Mouse (Mus musculus) cerebellum, postnatal 10 days (tissue): Measurements from ENCODE around the gene Tcp1.
"Not testable (repeated sequence)": the region's sequence is repeated elsewhere in the genome, so short reads cannot be mapped to it uniquely, and the experiment has no call there.

Source experiments
- DNase-seq, 2 experiments: peaks; one replicate each; pipeline ENCODE4 v3.0.0; 2021; ENCODE audit warnings: mixed read lengths in 2 of 2

Gene Tcp1

DNA sequence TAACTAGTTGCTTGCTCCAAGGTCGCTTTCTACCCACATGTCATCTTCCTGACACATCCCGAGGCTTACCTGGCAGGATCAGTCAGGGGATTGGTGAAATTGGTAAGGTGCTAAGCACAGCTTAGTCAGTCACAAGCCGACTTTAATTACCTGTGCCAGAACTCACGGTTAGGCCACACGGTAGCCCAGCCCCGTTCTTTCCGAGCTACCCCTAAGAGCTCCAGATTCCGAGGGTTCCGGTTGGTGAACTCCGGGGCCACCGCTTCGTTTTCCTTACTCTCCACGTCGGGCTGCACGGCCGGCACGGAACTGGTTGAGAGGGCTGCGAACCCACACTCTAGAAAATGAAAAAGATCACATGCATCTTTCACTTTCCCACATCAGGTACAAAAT, at the start of gene Tcp1:
Tcp1 (plus strand) TSS at position 214 of the 393 bp plus-strand sequence.
- DNase-seq, result peak in 1 of 2 experiments; percentile 51

DNA sequence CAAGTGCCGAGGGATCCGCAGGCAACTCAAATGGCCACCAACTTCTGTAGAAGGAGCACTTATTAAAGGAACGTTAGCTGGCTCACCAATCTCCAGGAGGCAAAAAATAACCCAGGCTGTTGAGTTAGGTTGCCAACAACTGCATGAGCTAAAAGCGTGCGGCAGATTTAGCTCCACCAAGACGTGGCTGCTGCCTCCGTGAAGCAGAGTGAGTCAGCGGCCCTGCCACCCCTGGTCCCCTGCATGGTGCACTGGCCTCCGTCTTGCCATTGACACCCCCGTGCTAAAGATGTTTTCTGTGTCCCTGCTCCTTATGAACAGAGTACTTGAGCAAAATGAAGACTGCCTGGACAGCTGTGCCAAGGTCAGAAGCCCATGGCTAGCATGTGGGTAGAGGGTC, 48.6 kb upstream of the Tcp1 start:
- DNase-seq, result no peak

DNA sequence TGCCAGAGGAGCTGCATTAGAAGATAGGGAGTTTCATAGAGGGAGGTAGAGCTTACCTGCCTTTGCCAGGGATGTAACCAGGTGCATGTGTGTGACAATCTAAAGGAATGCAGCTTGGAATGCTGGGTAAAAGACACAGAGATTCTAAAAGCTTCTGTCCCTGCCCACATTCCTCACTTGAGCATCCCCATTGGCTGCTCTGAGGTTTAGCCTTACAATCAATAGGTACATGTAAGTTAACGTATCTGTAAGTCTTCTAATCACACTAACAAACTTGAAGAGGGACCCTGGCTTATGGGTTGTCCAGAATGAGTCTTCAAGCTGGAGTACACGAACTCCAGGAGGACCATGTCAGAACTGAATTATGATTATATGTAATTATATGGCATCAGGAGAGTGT, 47.5 kb upstream of the Tcp1 start, which contains the start of gene Mas1:
Mas1 (minus strand) TSS at position 101 of the 400 bp plus-strand sequence.
- DNase-seq, result no peak

GRCm38 (mm10) chr17:12868640-12869039, 46.9 kb upstream of the Tcp1 start:
- DNase-seq, result no peak

GRCm38 (mm10) chr17:12872275-12873028, 43.0 kb upstream of the Tcp1 start:
- peak; percentile 37 to 55 for DNase-seq

- DNase-seq, result no peak
Observed at GRCm38 (mm10) chr17:12875734-12876133, 39.8 kb upstream of the Tcp1 start, which contains the start of gene Mrgprh. Gene Mrgprh (plus strand): TSS chr17:12876034.

- peak; percentile 88 to 92 for DNase-seq
Observed at GRCm38 (mm10) chr17:12880178-12880577, 35.3 kb upstream of the Tcp1 start.

GRCm38 (mm10) chr17:12881216-12881615, 34.3 kb upstream of the Tcp1 start:
- no peak for DNase-seq

DNA sequence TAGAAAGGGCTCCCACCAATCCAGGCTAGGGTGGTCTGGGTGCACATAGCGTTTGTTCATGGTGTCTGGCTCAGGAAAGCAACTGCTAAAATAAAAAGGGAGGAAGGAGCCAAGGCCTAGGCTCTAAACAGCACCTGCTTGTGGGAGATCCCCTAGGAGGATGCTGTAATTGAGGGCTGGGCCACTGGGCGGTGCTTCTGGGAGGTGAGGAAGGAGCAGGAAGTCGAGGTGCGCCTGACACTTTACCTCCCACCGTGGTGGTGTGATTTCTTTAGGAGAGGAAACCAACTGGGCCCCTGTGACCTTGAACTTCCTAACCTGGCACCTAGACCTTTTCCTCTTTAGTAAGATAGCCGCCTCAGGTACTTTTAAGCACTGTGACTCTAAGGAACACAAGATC, 28.9 kb upstream of the Tcp1 start:
- DNase-seq, result no peak

- DNase-seq, result peak in 1 of 2 experiments; percentile 34
Observed at GRCm38 (mm10) chr17:12887021-12887775, 28.3 kb upstream of the Tcp1 start.

- peak; percentile 74 to 80 for DNase-seq
Observed at GRCm38 (mm10) chr17:12891054-12891453, 24.4 kb upstream of the Tcp1 start.

- no peak for DNase-seq
Observed at GRCm38 (mm10) chr17:12892033-12892432, 23.5 kb upstream of the Tcp1 start.

DNA sequence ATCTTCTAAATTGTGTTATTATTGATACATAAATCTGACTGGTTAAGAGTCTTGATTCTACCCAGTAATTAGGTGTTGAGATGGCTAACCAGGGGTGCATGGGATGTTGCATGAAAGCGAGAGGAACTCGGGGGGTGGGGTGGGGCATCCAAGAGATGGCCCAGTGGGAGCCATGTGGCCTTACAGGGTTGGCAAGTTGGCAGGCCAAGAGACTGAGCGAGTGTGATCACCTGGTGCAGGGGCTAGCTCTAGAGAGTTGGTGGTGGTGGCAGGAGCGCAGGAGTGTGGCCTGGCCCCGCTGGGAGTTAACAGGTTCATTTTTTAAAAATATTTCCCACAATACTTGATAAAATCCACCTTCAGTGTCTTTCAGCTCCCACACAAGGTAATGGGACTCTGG, 17.8 kb upstream of the Tcp1 start:
- no peak for DNase-seq

DNA sequence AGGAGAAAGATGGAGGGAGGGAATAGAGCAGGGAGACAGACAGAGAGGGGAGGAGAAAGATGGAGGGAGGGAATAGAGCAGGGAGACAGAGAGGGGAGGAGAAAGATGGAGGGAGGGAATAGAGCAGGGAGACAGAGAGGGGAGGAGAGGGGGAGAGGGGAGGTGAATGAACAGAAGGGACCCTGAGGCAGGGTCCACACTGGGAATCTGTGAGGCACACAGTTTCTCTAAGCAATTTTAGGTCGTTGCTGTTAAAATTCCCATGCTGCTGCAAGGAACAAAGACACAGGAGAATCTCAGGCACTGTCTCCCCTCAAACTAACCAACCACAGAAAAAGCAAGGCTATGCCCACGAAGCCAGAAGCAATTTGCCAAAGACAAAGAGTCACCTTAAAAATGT, 16.9 kb upstream of the Tcp1 start:
- DNase-seq, result not testable (repeated sequence)

DNA sequence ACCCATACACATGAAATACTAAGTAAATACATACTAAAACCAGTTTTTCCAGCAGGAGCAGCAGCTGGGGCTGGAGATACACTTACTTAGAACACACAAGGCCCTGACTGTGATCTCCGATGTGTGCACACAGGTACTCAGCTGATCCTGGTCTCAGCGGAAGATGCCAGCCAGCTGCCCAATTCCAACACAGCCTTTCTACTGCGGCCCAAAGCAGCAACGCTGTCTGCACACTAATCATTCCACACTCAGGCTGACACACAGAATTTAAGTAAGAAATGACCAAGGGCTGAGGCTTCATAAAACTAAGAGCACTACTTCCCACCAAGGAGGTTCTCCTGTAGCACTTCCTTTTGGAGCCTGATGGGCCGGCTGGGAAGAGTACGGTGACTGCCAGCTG, 13.2 kb upstream of the Tcp1 start:
- DNase-seq, result no peak

- no peak for DNase-seq
Observed at GRCm38 (mm10) chr17:12903372-12904333, 11.8 kb upstream of the Tcp1 start.

DNA sequence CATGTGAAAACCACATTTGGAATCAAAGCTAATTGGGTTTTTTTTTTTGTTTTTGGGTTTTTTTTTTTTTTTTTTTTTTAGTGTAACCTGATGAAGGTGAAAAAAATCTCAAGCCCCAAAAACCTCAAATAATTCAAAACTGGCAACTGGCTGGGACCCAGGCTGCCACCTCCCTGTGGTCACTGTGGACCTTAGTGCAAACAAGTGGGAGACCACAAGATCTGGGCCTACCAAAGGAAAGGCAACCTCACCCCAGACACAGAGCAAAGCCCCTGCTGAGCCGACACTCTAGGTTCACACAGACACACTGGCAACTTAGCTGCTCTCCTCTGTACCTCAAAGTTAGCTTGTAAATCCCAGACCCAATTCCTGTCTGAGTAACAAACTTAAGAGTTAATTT, 11.2 kb upstream of the Tcp1 start:
- no peak for DNase-seq

GRCm38 (mm10) chr17:12905810-12906209, 9.7 kb upstream of the Tcp1 start:
- DNase-seq, result no peak

GRCm38 (mm10) chr17:12906436-12906835, 9.1 kb upstream of the Tcp1 start:
- DNase-seq, result no peak

- no peak for DNase-seq
Observed at GRCm38 (mm10) chr17:12909361-12910280, 5.9 kb upstream of the Tcp1 start, which contains the start of gene Pnldc1. Gene Pnldc1 (minus strand): TSS chr17:12910230.

GRCm38 (mm10) chr17:12910391-12910790, 5.1 kb upstream of the Tcp1 start:
- no peak for DNase-seq
